Mouse (Mus musculus): ENCODE measurements around the gene Stard13.

- no peak for TF ChIP-seq CTCF (IDR thresholded peaks at IDR 0.05; ENCODE audit: insufficient read depth, low read length)
- no peak for TF ChIP-seq POLR2A (IDR thresholded peaks at IDR 0.05; ENCODE audit: borderline replicate concordance, extremely low read depth, low read depth, low read length)
Measured at GRCm38 (mm10) chr5:151077953-151078352, 155.7 kb downstream of the Stard13 start.
